Mouse (Mus musculus): ENCODE measurements at regions not wholly inside any gene's neighbourhood (a gene's known extent, or its start where the extent isn't known, plus 50 kb on each side); places are given as distances from the start of the nearest gene placed in this dataset.

GRCm38 (mm10) chr9:24833766-24834165 is 59.7 kb upstream of the Tbx20 start:
- DNase-seq, result peak; percentile 52

- DNase-seq, result no peak
Measured at GRCm38 (mm10) chr9:24848210-24848609, 74.1 kb upstream of the Tbx20 start.

GRCm38 (mm10) chr9:24859459-24859858 is 85.4 kb upstream of the Tbx20 start:
- no peak for DNase-seq

GRCm38 (mm10) chr9:24866390-24867173 is 92.5 kb upstream of the Tbx20 start:
- no peak for DNase-seq

DNA sequence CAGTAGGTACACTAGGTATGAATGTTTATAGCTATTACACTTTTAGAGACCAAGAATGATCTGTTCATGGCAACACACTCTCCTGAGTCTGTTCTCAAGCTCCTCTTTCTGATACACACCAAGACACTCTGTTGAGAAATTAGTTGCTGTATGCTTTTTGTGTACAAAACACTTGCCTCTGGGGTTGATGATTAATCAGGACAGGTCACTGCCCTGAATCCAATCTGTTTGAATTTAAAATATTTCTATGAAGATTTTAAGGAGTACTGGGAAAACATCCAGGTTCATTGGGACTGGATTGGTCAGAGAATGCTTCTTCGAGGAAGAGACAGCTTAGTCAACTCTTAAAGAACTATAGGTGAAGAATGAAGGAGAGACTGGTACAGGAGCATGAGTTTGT is 94.6 kb upstream of the Tbx20 start:
- DNase-seq, result no peak

GRCm38 (mm10) chr9:24874434-24875143 is 100.5 kb upstream of the Tbx20 start:
- no peak for DNase-seq

DNA sequence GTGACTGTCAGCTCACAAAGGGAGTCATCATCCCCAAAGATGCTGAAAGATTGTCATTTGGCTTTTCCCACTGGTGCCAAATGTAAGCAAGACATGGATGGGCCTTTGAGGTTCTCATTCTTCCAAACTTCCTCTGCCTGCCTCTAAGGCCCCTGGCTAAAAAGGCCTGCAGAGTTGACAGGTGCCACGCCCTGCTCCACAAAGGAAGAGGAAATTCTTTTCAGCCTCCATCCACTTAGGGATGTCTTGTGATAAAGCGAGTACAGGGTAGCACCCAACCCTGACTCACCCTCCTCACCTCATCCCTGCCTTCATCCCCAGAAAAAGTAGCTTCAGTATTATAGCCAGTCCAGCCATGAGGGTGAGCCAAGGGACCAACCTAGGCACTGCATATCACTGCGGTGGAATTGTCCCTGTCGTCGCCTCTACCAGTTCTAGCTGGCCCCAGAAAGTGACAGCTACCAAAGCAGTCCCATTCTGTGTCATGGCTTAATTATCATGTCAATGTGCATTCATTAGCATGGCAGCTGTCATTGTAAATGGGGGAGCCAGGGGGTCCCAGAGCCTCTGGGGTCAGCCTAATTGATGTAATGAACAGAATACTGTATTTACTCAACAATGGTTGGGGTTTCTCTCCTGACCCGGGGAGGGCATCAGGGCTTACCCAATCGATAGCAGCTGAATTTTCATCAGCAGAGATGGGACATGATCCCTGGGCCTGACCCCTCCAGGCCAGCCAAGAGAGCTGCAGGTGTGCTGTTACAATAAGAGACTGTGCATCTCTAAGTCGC is 104.5 kb upstream of the Tbx20 start:
- peak; percentile 75 for DNase-seq

DNA sequence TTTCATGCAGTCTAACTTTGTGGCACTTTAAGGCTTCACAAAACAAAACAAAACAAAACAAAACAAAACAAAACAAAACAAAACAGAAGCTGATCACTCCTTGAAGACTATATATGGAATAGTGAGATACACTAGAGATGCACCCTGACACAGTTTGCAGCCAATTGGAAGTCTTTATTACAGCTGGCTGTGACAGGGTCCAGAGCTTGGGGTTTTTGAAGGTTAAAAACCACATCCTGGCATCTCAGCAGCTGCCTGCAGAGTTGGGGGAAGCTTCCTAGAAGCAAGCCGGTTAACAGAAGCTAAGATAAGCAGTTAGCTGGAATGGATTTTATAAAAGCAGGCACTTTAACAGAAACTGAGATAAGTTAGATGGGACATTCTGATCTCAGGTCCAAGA is 105.6 kb upstream of the Tbx20 start:
- DNase-seq, result no peak

DNA sequence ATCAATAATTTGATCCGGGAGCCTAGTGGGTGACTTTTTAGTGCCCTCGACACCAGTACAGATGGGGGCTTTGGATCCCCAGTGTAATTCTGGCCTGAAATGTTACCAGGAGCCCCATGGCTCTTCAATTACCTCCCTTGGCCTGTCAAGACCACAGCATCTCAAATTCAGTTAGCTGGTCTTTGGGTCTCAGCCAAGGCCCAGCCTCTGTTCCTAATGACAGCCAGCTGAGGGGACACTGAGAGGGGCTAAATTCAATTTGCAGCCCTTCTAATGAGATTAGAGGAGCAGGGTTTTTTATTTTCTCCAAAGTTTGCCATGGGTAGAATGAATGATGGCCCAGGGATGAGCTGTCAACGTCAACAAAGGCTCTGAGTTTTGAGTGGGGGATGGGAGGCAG is 109.9 kb upstream of the Tbx20 start:
- DNase-seq, result peak; percentile 57

DNA sequence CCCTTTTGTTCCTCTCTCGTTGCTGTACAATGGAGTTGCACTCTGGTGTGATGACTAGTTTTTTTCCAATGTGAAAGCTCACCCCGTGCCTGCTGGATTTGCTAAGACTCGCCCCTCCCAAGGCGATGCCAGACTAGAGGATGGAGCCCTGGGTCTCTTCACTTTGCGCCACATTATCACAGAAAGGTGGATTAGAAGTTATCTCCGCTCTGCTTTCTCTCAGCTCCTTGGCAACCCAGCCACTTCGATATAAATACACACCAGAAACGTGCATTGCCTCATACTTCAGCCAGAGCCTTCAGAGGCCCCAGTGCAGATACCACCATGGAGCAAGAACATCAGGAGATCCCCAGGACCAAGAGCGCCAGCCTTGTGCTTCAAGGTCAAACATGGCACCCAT is 114.2 kb upstream of the Tbx20 start:
- no peak for DNase-seq

DNA sequence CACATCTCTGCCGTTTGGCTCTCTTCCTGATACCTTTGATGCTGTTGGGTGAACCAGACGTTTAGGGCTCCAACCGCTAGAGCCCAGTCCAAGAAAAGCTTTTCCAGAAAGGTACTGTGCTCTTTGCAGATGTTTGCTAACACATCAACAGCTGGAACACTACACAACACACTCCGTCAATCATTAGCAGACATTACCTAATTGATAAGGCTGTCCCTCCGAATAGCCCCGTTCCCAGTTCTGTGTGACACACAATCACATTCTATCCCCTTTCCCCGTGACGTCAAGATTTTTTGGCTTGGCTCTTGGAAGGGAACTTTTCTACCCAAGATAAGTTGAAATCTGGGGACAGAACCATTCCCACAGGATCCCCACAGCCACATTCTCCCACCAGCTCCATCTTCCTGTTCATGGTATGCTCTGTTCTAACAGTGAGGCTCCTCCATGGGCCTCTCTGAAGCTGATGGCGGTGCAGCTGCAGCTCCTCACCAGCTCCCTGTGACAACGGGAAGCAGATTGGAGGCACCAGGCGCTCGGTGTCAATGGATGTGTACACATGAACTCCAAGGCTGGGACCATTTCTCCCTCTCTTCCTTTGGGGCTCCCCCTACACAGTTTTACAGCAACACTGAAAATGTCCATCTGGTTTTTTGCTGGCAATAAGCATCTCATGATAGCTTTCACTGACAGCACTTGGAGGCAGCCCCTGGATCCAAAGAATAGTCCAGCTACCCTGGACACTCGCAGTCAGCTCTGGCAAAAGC is 122.6 kb upstream of the Tbx20 start:
- no peak for DNase-seq

DNA sequence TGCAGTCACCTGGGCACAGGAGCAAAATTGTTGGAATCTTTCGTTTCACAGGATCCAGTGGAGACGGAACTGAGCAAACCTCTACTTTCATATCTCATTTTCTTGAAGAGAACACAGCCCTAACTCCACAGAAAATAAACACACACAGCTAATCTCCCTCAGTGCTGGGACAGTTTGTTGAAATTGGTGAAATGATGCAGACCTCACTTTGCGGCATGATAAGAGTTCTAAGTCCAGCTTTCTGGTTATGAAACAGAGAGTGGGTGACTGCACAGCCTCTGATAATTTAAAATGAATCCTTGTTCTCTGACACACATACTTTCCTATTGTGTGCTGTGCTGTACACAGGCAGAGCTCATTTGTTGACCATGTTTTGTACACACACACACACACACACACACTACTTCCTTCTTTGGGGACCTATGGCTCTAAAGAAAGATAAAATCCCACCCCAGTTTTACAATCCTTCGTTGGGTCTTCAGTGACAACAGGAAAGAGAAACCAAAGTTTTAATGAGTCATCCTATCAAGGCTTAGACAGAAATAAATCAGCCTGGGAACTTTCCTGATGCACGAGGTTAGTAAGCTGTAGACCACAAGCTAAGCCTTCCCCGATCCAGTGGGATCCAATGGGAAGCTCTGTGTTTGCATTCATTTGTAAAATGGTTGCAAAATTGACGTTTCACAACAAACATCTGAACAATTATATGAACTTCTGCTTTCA is 125.3 kb upstream of the Tbx20 start:
- no peak for DNase-seq

GRCm38 (mm10) chr9:24903706-24904105 is 129.6 kb upstream of the Tbx20 start:
- DNase-seq, result no peak

- no peak for DNase-seq
Measured at GRCm38 (mm10) chr9:24909086-24909979, 135.2 kb upstream of the Tbx20 start.

DNA sequence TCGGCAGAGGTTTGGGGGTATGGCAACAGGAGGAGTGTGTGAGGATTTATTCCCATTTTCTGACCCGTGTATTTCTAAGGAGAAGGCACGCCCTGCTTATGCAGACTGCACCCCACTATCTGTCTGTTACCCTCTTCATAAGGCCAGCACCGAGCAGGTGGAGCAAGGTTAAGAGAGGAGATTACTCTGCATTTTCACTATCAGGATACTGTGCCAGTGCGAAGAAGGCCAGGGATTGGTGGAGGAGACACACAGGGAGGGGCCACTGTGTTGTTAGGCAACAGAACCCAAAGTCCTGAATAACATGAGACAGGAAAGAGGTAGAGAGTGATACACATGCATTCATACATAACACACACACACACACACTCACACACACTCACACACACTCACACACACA is 136.6 kb upstream of the Tbx20 start:
- DNase-seq, result no peak

DNA sequence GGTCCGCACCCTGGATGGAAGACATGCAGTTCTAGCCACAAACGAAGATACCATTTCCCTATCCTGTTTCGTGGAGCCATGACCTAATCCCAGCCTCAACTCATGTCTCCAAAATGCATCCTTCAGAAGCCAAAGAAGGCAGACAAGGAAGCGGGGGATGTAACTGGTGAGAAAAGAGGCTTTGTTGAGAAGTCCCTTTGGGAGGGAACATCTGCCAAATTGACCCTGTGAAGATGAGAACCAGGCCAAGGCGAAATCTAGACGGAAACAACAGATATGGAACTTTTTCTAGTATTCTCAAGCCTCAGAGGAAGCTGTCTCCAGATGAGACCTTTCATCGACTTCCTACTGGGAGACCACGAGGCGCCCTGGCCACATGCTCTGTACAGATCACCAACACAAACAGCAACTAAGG is 145.9 kb upstream of the Tbx20 start:
- DNase-seq, result no peak

- peak; percentile 59 for DNase-seq
Measured at GRCm38 (mm10) chr9:24922051-24922860, 148.2 kb upstream of the Tbx20 start.

- DNase-seq, result no peak
Measured at GRCm38 (mm10) chr9:24923514-24923913, 149.4 kb upstream of the Tbx20 start.

DNA sequence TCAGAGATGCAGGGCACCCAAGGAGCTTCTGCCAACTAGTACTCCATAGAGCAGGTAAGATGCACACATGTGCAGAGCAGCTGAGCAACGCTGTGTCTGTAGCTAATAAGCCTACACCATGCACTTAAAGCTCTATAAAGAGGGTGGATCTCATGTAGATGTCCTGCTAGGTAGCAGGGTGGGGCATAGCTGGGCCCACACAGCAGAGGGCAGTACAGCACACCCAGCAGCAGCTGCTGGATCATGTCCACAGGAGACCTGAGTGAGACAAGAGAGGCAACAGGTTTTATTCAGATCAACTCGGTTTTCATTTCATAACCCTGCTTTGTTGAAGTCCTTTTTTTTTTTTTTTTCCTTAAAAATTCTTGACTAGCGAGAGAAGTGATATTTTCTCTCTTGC is 151.5 kb upstream of the Gm10181 start:
- DNase-seq, result peak; percentile 14

DNA sequence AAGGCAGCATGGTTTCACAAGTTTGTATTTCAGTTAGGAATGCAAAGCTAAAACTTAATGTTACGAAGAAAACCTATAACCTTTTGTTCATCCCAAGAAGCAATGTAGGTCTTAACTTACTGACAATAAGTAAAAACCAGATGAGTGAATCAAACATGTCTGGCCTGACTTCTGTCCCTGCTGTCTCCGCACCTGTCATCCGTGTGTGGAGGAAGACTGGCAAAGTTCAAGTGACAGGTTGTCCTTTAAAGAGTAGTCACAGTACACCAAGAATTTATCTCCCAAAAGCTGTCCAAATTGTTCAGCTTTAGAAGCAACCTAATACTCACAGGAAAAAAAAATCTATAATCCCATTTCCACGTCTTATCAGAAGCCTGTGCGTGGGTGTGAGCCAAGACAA is 146.3 kb upstream of the Gm10181 start:
- DNase-seq, result no peak
